ENCODE assay signal across 9 mouse cellular contexts in genomic region chr11:63918321-63919105, GRCm38 (mm10). TPM values are rescaled to one million over a fixed set of nuclear protein-coding genes. Genes with fewer than 3 reads are reported as not detected.
DNase-seq lines count a peak whose midpoint lies in the region; ATAC-seq and TF ChIP-seq lines count a peak whose summit lies in the region.
"Had no signal": no experiment of that assay in that cellular context is flagged by ENCODE, and none has a peak within 500 bp of the region (broad histone marks: within the 10 kb centered on the region; RNA-seq: fewer than 3 reads in every experiment).

No protein-coding gene starts in this region.

- peak overlapping the region; percentile 75 for H3K4me2 ChIP-seq in forebrain, embryonic 16.5 days (ENCODE audit: low read length)
- H3K4me2 ChIP-seq in midbrain, postnatal 0 days (ENCODE audit: low read depth, low read length, poor library complexity, severe bottlenecking), result peak overlapping the region; percentile 74

- TF ChIP-seq CTCF in midbrain, postnatal 0 days (IDR thresholded peaks at IDR 0.05), result no peak

- no peaks in the 10 kb centered on the region for H3K36me3 ChIP-seq in forebrain, embryonic 16.5 days (ENCODE audit: control insufficient read depth, insufficient read depth)
- no peaks in the 10 kb centered on the region for H3K36me3 ChIP-seq in midbrain, postnatal 0 days (ENCODE audit: insufficient read depth, low read length)

- H3K4me1 ChIP-seq in forebrain, embryonic 16.5 days (replicated peaks; ENCODE audit: control insufficient read depth, insufficient read depth, low read length), result peaks cover 49% of the 10 kb centered on the region
- H3K4me1 ChIP-seq in midbrain, postnatal 0 days (ENCODE audit: insufficient read depth, low read length), result peaks cover 12% of the 10 kb centered on the region; the same call in 1 of the 2 replicates

- no peak for ATAC-seq in forebrain, embryonic 16.5 days
- ATAC-seq in midbrain, postnatal 0 days (ENCODE audit: low FRiP score), result no peak
- no peak for ATAC-seq in megakaryocyte progenitor cell, adult 5-6 weeks (replicated peaks; ENCODE audit: poor library complexity)

- peak; percentile 24 for DNase-seq in adrenal gland, postnatal 10 days
- no peak for DNase-seq in adrenal gland, postnatal 25 days
- peak; percentile 63 to 85 for DNase-seq in kidney, postnatal 25 days
- DNase-seq in midbrain, postnatal 0 days (ENCODE audit: low spot score), result no peak
- no peak for DNase-seq in thymus, postnatal 14 days
- DNase-seq in thymus, postnatal 0 days (ENCODE audit: low spot score), result no peak
- DNase-seq: right cerebral cortex, postnatal 25 days had no signal

- H3K9me3 ChIP-seq in forebrain, embryonic 16.5 days (ENCODE audit: control insufficient read depth, low read length), result no peaks in the 10 kb centered on the region
- H3K9me3 ChIP-seq in midbrain, postnatal 0 days (ENCODE audit: low read length), result no peaks in the 10 kb centered on the region

- WGBS in forebrain, embryonic 16.5 days, result 20% methylated on average over 17 of the region's 17 CpGs
- WGBS in midbrain, postnatal 0 days, result 20% methylated on average over 17 of the region's 17 CpGs

- H3K27me3 ChIP-seq in forebrain, embryonic 16.5 days (replicated peaks; ENCODE audit: control insufficient read depth, insufficient read depth, low read length), result peaks cover 62% of the 10 kb centered on the region
- peaks cover 16% of the 10 kb centered on the region for H3K27me3 ChIP-seq in midbrain, postnatal 0 days (ENCODE audit: insufficient read depth, low read length)

- H3K4me3 ChIP-seq in forebrain, embryonic 16.5 days (replicated peaks; ENCODE audit: low read length), result peak overlapping the region; percentile 43
- peak overlapping the region; percentile 50 for H3K4me3 ChIP-seq in midbrain, postnatal 0 days (ENCODE audit: low read depth, low read length)

- no peak overlapping the region for H3K27ac ChIP-seq in forebrain, embryonic 16.5 days (ENCODE audit: low read length)
- peak overlapping the region; percentile 58; the same call in 1 of the 2 replicates for H3K27ac ChIP-seq in midbrain, postnatal 0 days (ENCODE audit: low read depth, low read length)

- H3K9ac ChIP-seq in forebrain, embryonic 16.5 days (replicated peaks; ENCODE audit: low read depth, low read length), result peak overlapping the region; percentile 43; the same call in 1 of the 2 replicates
- H3K9ac ChIP-seq in midbrain, postnatal 0 days (replicated peaks; ENCODE audit: low read length, poor library complexity, severe bottlenecking), result no peak overlapping the region

RNA-seq across cellular contexts. Expression of gene Hs3st3b1, which starts 3.6 kb away (rescaled TPM):
- 1 to 10 TPM; 5.4 to 9.6 TPM for total RNA-seq in adrenal gland, postnatal 10 days (2021)
- 2.1 TPM in 2 replicates for total RNA-seq in adrenal gland, postnatal 25 days (2021)
- 3.9 and 4.5 TPM in 2 replicates for polyA plus RNA-seq in forebrain, embryonic 16.5 days (2015; fragmentation: Nextera tagmentation; extraction: Ambion mirVana)
- total RNA-seq in midbrain, postnatal 0 days (2014; rRNA removed), result 24.9 and 27.6 TPM in 2 replicates
- 7.9 and 9.0 TPM in 2 replicates for polyA plus RNA-seq in midbrain, postnatal 0 days (2015; fragmentation: Nextera tagmentation; extraction: Ambion mirVana)
- 2.0 and 2.2 TPM in 2 replicates for polyA plus RNA-seq in thymus, postnatal 0 days (2015; fragmentation: Nextera tagmentation; extraction: Ambion mirVana)
- 0.17 and 0.20 TPM in 2 replicates for total RNA-seq in megakaryocyte progenitor cell, adult 5-6 weeks (2015)
- total RNA-seq in megakaryocyte progenitor cell, adult 5-6 weeks (2017), result 0.14 and 0.37 TPM in 2 replicates

Comparison
In these comparisons a context has a peak if more than half of its experiments do, and no peak if none do; other contexts are left out.
1. DNase-seq: peak in adrenal gland, postnatal 10 days (single experiment) and kidney, postnatal 25 days (2 of 2); none in adrenal gland, postnatal 25 days (single experiment), midbrain, postnatal 0 days (single experiment), thymus, postnatal 14 days (single experiment) and thymus, postnatal 0 days (single experiment).